Mouse (Mus musculus) CD4-positive, CD25-positive, alpha-beta regulatory T cell, adult 2 months (primary cell): ENCODE results near the gene Dohh.

ENCODE experiments used
- DNase-seq: peaks from one replicate; pipeline ENCODE4 v3.0.0-alpha.2; 2012; ENCODE audit warnings: low read depth, low spot score

Dohh gene

GRCm38 (mm10) chr10:81417227-81418215, 33.3 kb downstream of the Dohh start:
- DNase-seq = no peak

- no peak for DNase-seq
These were observed 34.2 kb downstream of the Dohh start for GRCm38 (mm10) chr10:81418216-81419070.

- no peak for DNase-seq
These were observed 35.1 kb downstream of the Dohh start for GRCm38 (mm10) chr10:81419111-81419928.

- no peak for DNase-seq
These were observed 36.1 kb downstream of the Dohh start for GRCm38 (mm10) chr10:81420191-81420767.

- DNase-seq = no peak
These were observed 37.0 kb downstream of the Dohh start for GRCm38 (mm10) chr10:81421041-81421796.

- no peak for DNase-seq
These were observed 37.5 kb downstream of the Dohh start for GRCm38 (mm10) chr10:81421797-81422100.

GRCm38 (mm10) chr10:81422191-81422590, 38.0 kb downstream of the Dohh start:
- DNase-seq = no peak

GRCm38 (mm10) chr10:81422661-81423217, 38.5 kb downstream of the Dohh start:
- no peak for DNase-seq

- DNase-seq = no peak
These were observed 39.4 kb downstream of the Dohh start for GRCm38 (mm10) chr10:81423476-81424245.

- no peak for DNase-seq
These were observed 40.2 kb downstream of the Dohh start for GRCm38 (mm10) chr10:81424246-81425051.

- no peak for DNase-seq
These were observed 41.1 kb downstream of the Dohh start for GRCm38 (mm10) chr10:81425236-81425850.

- DNase-seq = no peak
These were observed 41.9 kb downstream of the Dohh start for GRCm38 (mm10) chr10:81426081-81426671.

GRCm38 (mm10) chr10:81426897-81427296, 42.7 kb downstream of the Dohh start:
- DNase-seq = peak; percentile 56

- no peak for DNase-seq
These were observed 43.1 kb downstream of the Dohh start for GRCm38 (mm10) chr10:81427327-81427726.

- DNase-seq = no peak
These were observed 43.7 kb downstream of the Dohh start for GRCm38 (mm10) chr10:81427804-81428506.

GRCm38 (mm10) chr10:81428507-81428870, 44.3 kb downstream of the Dohh start:
- no peak for DNase-seq

- no peak for DNase-seq
These were observed 44.9 kb downstream of the Dohh start for GRCm38 (mm10) chr10:81429092-81429491.
